Mouse (Mus musculus) liver, adult 2 months (tissue): ENCODE measurements at regions not wholly inside any gene's neighbourhood (a gene's known extent, or its start where the extent isn't known, plus 50 kb on each side); places are given as distances from the start of the nearest gene placed in this dataset.

ENCODE experiments used
- CTCF ChIP-seq: fragments of 200-500 bp; IDR thresholded peaks from 2 replicates; pipeline ENCODE4 v1.5.1; 2011; ENCODE audit warnings: low read depth, low read length, control low read depth
- POLR2A ChIP-seq: fragments of 200-500 bp; IDR thresholded peaks from 2 replicates; pipeline ENCODE4 v1.6.1; 2011; ENCODE audit warnings: low read length, control low read depth; ENCODE audit not compliant: insufficient read depth; ENCODE audit errors: extremely low read depth

- TF ChIP-seq CTCF: no peak
- TF ChIP-seq POLR2A: no peak
Measured at GRCm38 (mm10) chr15:90113611-90114010, 110.5 kb upstream of the Alg10b start.
